Mouse (Mus musculus): ENCODE data around the gene Gm39653. TPM values are rescaled to one million over a fixed set of nuclear protein-coding genes. Genes with fewer than 3 reads are reported as not detected.

The Gm39653 gene
- polyA plus RNA-seq, 1 experiment from 2014 or later = not detected

DNA sequence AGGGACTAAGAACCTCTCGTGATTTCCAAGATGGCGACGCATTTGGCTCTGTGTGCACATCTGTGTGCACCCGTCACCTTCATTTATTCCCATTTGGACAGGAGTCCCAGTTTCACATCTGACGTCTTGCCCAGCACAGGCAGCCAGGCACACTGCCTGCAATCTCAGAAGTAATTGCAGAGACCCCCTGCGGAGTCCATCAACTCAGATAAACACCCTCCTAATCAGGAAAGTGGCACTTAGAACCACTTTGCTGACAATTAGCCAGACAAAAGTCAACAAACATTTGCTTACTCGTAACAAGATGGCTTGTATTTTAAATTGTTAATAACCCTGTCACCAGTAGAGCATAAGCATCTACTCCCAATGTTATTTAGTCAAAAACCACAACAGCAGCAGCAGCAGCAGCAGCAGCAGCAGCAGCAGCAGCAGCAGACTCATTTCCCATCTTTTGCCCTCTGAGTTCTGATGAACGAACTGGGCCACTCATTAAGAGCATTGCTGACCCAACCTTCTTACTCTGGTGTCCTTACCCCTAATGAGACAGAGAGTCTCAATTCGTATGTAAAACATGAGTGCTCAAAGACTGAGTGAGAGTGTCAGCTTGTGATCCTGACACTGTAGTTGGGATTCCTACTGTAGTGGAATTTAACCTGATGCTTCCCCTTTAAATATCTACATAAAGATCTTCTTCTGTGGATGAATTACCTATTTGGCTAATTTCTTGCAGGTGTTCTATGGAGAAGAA, 51.6 kb downstream of the Gm39653 start:
- ATAC-seq = 0 out of 2 replicates have a peak, but pooled peaks have one; percentile 12
- no peak overlapping the region for H3K4me3 ChIP-seq (ENCODE audit: low read depth, low read length)
- H3K27me3 ChIP-seq (ENCODE audit: control insufficient read depth, insufficient read depth, low read depth, low read length) = no peaks in the 10 kb centered on the region
- H3K4me1 ChIP-seq (ENCODE audit: control insufficient read depth, insufficient read depth, low read length) = peaks cover 12% of the 10 kb centered on the region
- no peaks in the 10 kb centered on the region for H3K36me3 ChIP-seq (ENCODE audit: control insufficient read depth, insufficient read depth, low read length)
- no peaks in the 10 kb centered on the region for H3K9me3 ChIP-seq (replicated peaks; ENCODE audit: control insufficient read depth, low read length, poor library complexity, severe bottlenecking)
- WGBS = 37% methylated on average over 9 of the region's 9 CpGs
- H3K27ac ChIP-seq (ENCODE audit: low read length) = peak overlapping the region; percentile 69
- H3K9ac ChIP-seq (ENCODE audit: low read depth, low read length) = no peak overlapping the region
- peak overlapping the region; percentile 49 for H3K4me2 ChIP-seq (ENCODE audit: low read length)

DNA sequence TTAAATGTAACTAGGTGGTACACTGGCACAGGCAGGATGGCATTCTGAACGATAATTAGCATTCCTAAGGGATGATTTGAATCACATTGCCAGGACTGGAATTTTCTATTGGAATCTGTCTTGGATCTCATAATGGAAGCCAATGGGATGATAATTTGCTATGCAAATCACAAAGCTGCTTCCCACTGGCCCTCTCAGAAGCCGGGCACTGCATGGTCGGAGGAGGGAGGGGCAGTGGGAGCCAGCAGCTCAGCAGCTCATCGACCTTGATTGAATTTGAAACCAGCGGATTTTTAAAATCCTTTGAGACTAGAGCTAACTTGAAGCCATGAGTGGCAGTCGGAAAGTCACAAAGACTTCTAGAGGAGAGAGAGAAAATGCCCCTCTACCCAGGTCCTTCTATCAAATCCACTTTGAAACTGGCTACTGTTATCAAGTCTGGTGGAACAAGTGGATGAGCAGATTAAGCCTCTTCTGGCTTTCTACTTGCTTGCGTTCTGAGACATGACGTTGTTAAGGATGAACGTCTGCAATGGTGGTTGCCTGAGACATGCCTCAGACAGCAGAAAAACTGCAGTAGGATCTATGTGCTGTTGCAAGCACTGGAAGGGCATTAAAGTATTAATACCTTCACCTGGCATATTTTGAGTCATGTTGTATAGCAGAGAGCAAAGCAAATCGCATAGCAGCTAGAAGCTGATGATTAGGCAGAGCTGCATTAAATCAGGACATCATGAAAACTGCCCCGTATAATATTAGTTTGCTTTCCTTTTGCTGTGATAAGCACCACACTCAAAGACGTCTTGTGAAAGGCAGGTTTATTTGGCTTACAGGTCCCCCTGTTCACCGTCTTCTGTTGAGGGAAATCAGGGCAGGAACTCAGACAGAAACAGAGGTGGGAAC, 52.4 kb downstream of the Gm39653 start:
- WGBS = 12% methylated on average over 13 of the region's 13 CpGs
- ATAC-seq = peak; percentile 75
- H3K4me3 ChIP-seq (ENCODE audit: low read depth, low read length) = peak overlapping the region; percentile 29
- H3K4me2 ChIP-seq (ENCODE audit: low read length) = peak overlapping the region; percentile 49
- H3K9ac ChIP-seq (ENCODE audit: low read depth, low read length) = peak overlapping the region; percentile 36; the same call in 1 of the 2 replicates
- no peaks in the 10 kb centered on the region for H3K9me3 ChIP-seq (replicated peaks; ENCODE audit: control insufficient read depth, low read length, poor library complexity, severe bottlenecking)
- H3K27ac ChIP-seq (ENCODE audit: low read length) = peak overlapping the region; percentile 69
- peaks cover 12% of the 10 kb centered on the region for H3K4me1 ChIP-seq (ENCODE audit: control insufficient read depth, insufficient read depth, low read length)
- H3K27me3 ChIP-seq (ENCODE audit: control insufficient read depth, insufficient read depth, low read depth, low read length) = no peaks in the 10 kb centered on the region
- H3K36me3 ChIP-seq (ENCODE audit: control insufficient read depth, insufficient read depth, low read length) = no peaks in the 10 kb centered on the region

DNA sequence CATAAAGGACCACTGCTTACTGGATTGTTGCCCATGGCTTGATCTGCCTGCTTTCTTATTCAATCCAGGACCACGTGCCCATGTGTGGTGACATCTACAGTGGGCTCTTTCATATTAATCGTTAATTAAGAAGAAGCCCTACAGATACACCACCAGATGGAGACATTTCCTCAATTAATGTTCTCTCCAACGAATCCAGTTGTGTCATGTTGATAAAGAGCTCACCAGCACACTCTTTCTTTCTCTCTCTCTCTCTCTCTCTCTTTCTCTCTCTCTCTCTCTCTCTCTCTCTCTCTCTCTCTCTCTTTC, 53.0 kb downstream of the Gm39653 start:
- H3K4me1 ChIP-seq (ENCODE audit: control insufficient read depth, insufficient read depth, low read length) = peaks cover 12% of the 10 kb centered on the region
- peak overlapping the region; percentile 29 for H3K4me3 ChIP-seq (ENCODE audit: low read depth, low read length)
- peak overlapping the region; percentile 69 for H3K27ac ChIP-seq (ENCODE audit: low read length)
- peak overlapping the region; percentile 49 for H3K4me2 ChIP-seq (ENCODE audit: low read length)
- ATAC-seq = peak; percentile 88
- no peaks in the 10 kb centered on the region for H3K9me3 ChIP-seq (replicated peaks; ENCODE audit: control insufficient read depth, low read length, poor library complexity, severe bottlenecking)
- WGBS = 3% methylated on average over 3 of the region's 3 CpGs
- H3K36me3 ChIP-seq (ENCODE audit: control insufficient read depth, insufficient read depth, low read length) = no peaks in the 10 kb centered on the region
- H3K9ac ChIP-seq (ENCODE audit: low read depth, low read length) = peak overlapping the region; percentile 36; the same call in 1 of the 2 replicates
- no peaks in the 10 kb centered on the region for H3K27me3 ChIP-seq (ENCODE audit: control insufficient read depth, insufficient read depth, low read depth, low read length)

Other genes starting within 250 kb of the Gm39653 start
- 13.7 and 14.7 TPM in 2 replicates for gene Adam23, start 170.1 kb upstream of the Gm39653 start, polyA plus RNA-seq (2015; fragmentation: Nextera tagmentation; extraction: Ambion mirVana)
- 0.04 and 0.09 TPM in 2 replicates for gene Dytn, start 71.0 kb downstream of the Gm39653 start, polyA plus RNA-seq (2015; fragmentation: Nextera tagmentation; extraction: Ambion mirVana)
- 0.69 and 1.1 TPM in 2 replicates for gene Mdh1b, start 114.3 kb downstream of the Gm39653 start, polyA plus RNA-seq (2015; fragmentation: Nextera tagmentation; extraction: Ambion mirVana)
- gene Fastkd2, start 114.6 kb downstream of the Gm39653 start, polyA plus RNA-seq (2015; fragmentation: Nextera tagmentation; extraction: Ambion mirVana) = 32.9 and 34.5 TPM in 2 replicates
- gene 4933402D24Rik, start 153.3 kb downstream of the Gm39653 start, polyA plus RNA-seq (2015; fragmentation: Nextera tagmentation; extraction: Ambion mirVana) = 0.24 and 0.46 TPM in 2 replicates

Measured in midbrain, embryonic 16.5 days (tissue).